9 mouse cellular contexts compared by ENCODE assay signal in the genomic region with DNA sequence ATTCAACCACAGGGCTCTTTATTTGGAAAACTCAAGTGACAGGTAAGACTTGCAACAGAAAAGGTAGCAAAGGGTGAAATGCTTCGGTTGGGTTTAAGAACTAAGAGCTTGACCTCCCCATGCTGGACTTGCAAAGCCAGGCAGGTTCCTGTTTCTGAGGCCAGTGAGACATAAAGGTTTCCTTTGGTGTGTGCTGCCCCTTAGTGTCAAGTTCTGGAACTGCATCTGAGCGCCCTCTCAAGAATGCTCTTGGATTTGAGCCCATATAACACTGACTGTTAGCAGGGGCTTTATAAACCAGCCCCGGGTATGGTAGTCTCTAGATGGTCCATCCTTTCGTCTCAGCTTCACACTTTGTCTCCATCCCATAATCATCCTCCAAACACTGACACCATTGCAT. TPM values are rescaled to one million over a fixed set of nuclear protein-coding genes. Genes with fewer than 3 reads are reported as not detected.
DNase-seq lines count a peak whose midpoint lies in the region; ATAC-seq and TF ChIP-seq lines count a peak whose summit lies in the region.
"Had no signal": no experiment of that assay in that cellular context is flagged by ENCODE, and none has a peak within 500 bp of the region (broad histone marks: within the 10 kb centered on the region; RNA-seq: fewer than 3 reads in every experiment).

No protein-coding gene starts in this region.

- 8% methylated on average over 4 of the region's 4 CpGs for WGBS in intestine, postnatal 0 days

- TF ChIP-seq CTCF in intestine, postnatal 0 days (IDR thresholded peaks at IDR 0.05; ENCODE audit: low read depth), result peak; percentile 88

- H3K9me3 ChIP-seq in intestine, postnatal 0 days (ENCODE audit: control insufficient read depth), result no peaks in the 10 kb centered on the region

- no peaks in the 10 kb centered on the region for H3K4me1 ChIP-seq in intestine, postnatal 0 days (replicated peaks; ENCODE audit: control insufficient read depth, insufficient read depth, low read length)

- H3K4me2 ChIP-seq in intestine, postnatal 0 days (replicated peaks; ENCODE audit: low read depth), result no peak overlapping the region

- intact Hi-C loops in left cerebral cortex, postnatal 36 days (cut with DNase I), result loop anchor here (1.0 kb wide), 1 partner anchor 91 kb away; no protein-coding TSS in a partner anchor

- H3K9ac ChIP-seq in intestine, postnatal 0 days (ENCODE audit: low read depth, low read length), result no peak overlapping the region

- H3K27me3 ChIP-seq in intestine, postnatal 0 days (replicated peaks; ENCODE audit: control insufficient read depth, insufficient read depth, low read length), result no peaks in the 10 kb centered on the region

- H3K27ac ChIP-seq in intestine, postnatal 0 days (ENCODE audit: low read depth, low read length), result no peak overlapping the region

- no peak; the same call in 1 of the 2 replicates for ATAC-seq in cerebellum, adult (ENCODE audit: insufficient number of reproducible peaks, low FRiP score, low TSS enrichment)
- ATAC-seq in intestine, postnatal 0 days, result peak; percentile 45; the same call in 1 of the 2 replicates

- DNase-seq in cerebellum, adult 11 months, result peak; percentile 29
- peak; percentile 58 to 69 for DNase-seq in cerebellum, postnatal 36 days
- DNase-seq in gastrocnemius, adult 18-20 months (ENCODE audit: low spot score), result peak; percentile 75
- peak; percentile 57 to 69 for DNase-seq in left cerebral cortex, postnatal 36 days (ENCODE audit: low spot score in 2 of 2)
- peak; percentile 27 to 61 for DNase-seq in monocyte, adult 2 months (ENCODE audit: low read depth in 1 of 2, low spot score in 2 of 2)
- DNase-seq in spleen, postnatal 10 days (ENCODE audit: low spot score in 2 of 2), result peak; percentile 71 to 84

- no peaks in the 10 kb centered on the region for H3K36me3 ChIP-seq in intestine, postnatal 0 days (ENCODE audit: control insufficient read depth, insufficient read depth)

- H3K4me3 ChIP-seq in intestine, postnatal 0 days (ENCODE audit: low read depth, low read length), result no peak overlapping the region

RNA-seq across cellular contexts. Expression of gene S100z, which starts 2.9 kb away (rescaled TPM):
- total RNA-seq in gastrocnemius, adult 18-20 months (2021), result under 1 TPM in 1 of 2 experiments, not detected in 1; 0.69 TPM
- 2.0 and 2.1 TPM in 2 replicates for polyA plus RNA-seq in intestine, postnatal 0 days (2015; fragmentation: Nextera tagmentation; extraction: Ambion mirVana)
- total RNA-seq in left cerebral cortex, postnatal 36 days (2021), result not detected
- polyA plus RNA-seq: stomach, embryonic 14.5 days had no signal

RNA-seq across cellular contexts. Expression of gene Crhbp, which starts 36.7 kb away (rescaled TPM):
- not detected for total RNA-seq in gastrocnemius, adult 18-20 months (2021)
- not detected in 2 replicates for polyA plus RNA-seq in intestine, postnatal 0 days (2015; fragmentation: Nextera tagmentation; extraction: Ambion mirVana)
- 10 to 100 TPM; 21.2 to 23.5 TPM for total RNA-seq in left cerebral cortex, postnatal 36 days (2021)

RNA-seq across cellular contexts. Expression of gene F2rl1, which starts 43.6 kb away (rescaled TPM):
- total RNA-seq in gastrocnemius, adult 18-20 months (2021), result 1 to 10 TPM in 1 of 2 experiments, under 1 TPM in 1; 0.30 to 1.7 TPM
- 32.6 and 36.4 TPM in 2 replicates for polyA plus RNA-seq in intestine, postnatal 0 days (2015; fragmentation: Nextera tagmentation; extraction: Ambion mirVana)
- total RNA-seq in left cerebral cortex, postnatal 36 days (2021), result under 1 TPM; 0.32 to 0.57 TPM

Comparison
In these comparisons a context has a peak if more than half of its experiments do, and no peak if none do; other contexts are left out.
1. RNA of gene Crhbp, which starts 36.7 kb away (total RNA-seq): 21.2 to 23.5 TPM in left cerebral cortex, postnatal 36 days; not detected in gastrocnemius, adult 18-20 months; every median in the first group is over 10 times any median in the second.
2. Peak in every context shown above with its lines, with median percentiles within 50 percentile points of each other: DNase-seq.